Mouse (Mus musculus): ENCODE measurements at regions not wholly inside any gene's neighbourhood (a gene's known extent, or its start where the extent isn't known, plus 50 kb on each side); places are given as distances from the start of the nearest gene placed in this dataset.
"Not testable (repeated sequence)": the region's sequence is repeated elsewhere in the genome, so short reads cannot be mapped to it uniquely, and the experiment has no call there.

DNA sequence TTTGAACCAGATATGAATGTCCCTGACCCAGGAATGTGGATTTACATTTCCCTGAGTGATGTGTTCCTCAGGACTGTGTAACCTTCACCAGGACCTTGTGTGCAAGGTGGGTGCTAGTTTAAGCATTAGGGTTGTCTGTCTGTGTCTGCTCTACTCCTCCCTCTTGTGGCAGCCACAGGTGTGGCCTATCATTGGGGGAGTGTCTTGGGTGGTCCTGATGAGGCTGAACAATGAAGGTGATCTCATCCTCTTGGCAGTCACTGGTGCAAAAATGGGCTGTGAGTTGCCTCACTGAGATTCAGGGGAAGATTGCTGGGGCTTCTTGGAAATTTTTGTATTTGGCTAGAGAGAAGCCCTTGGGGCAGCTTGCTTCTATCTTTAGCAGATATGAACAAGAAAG, 179.4 kb upstream of the Ube2e1 start:
- no peaks in the 10 kb centered on the region for H3K36me3 ChIP-seq
- H3K4me2 ChIP-seq (replicated peaks): no peak overlapping the region
- no peak for ATAC-seq (ENCODE audit: low FRiP score)
- H3K4me1 ChIP-seq: no peaks in the 10 kb centered on the region
- no peak overlapping the region for H3K27ac ChIP-seq
- H3K9ac ChIP-seq: no peak overlapping the region
- no peaks in the 10 kb centered on the region for H3K9me3 ChIP-seq (replicated peaks)
- no peak overlapping the region for H3K4me3 ChIP-seq
- H3K27me3 ChIP-seq: no peaks in the 10 kb centered on the region

- WGBS: 65% methylated on average over 1 of the region's 1 CpGs
- Histone ChIP-seq H3K9me3 (replicated peaks) (no peaks in the 10 kb centered on the region), H3K4me2 (replicated peaks) (no peak overlapping the region), H3K4me3 (no peak overlapping the region), H3K4me1 (no peaks in the 10 kb centered on the region), H3K27me3 (no peaks in the 10 kb centered on the region), H3K36me3 (no peaks in the 10 kb centered on the region), H3K9ac (no peak overlapping the region), H3K27ac (no peak overlapping the region)
- no peak for ATAC-seq (ENCODE audit: low FRiP score)
These were observed 176.6 kb upstream of the Ube2e1 start for GRCm38 (mm10) chr14:18508359-18508647.

- H3K9me3 ChIP-seq (replicated peaks): no peaks in the 10 kb centered on the region
- H3K4me1 ChIP-seq: no peaks in the 10 kb centered on the region
- no peaks in the 10 kb centered on the region for H3K36me3 ChIP-seq
- no peak overlapping the region for H3K4me3 ChIP-seq
- H3K27ac ChIP-seq: no peak overlapping the region
- no peak overlapping the region for H3K9ac ChIP-seq
- 82% methylated on average over 3 of the region's 3 CpGs for WGBS
- no peak for ATAC-seq (ENCODE audit: low FRiP score)
- H3K4me2 ChIP-seq (replicated peaks): no peak overlapping the region
- H3K27me3 ChIP-seq: no peaks in the 10 kb centered on the region
These were observed 176.1 kb upstream of the Ube2e1 start for GRCm38 (mm10) chr14:18507582-18508358.

GRCm38 (mm10) chr14:18506168-18506567, 174.5 kb upstream of the Ube2e1 start:
- Histone ChIP-seq H3K4me3 (no peak overlapping the region), H3K9me3 (replicated peaks) (no peaks in the 10 kb centered on the region), H3K4me1 (no peaks in the 10 kb centered on the region), H3K9ac (no peak overlapping the region), H3K27me3 (no peaks in the 10 kb centered on the region), H3K36me3 (no peaks in the 10 kb centered on the region), H3K27ac (no peak overlapping the region), H3K4me2 (replicated peaks) (no peak overlapping the region)
- ATAC-seq (ENCODE audit: low FRiP score): no peak
- 76% methylated on average over 4 of the region's 4 CpGs for WGBS

- no peaks in the 10 kb centered on the region for H3K27me3 ChIP-seq
- H3K9ac ChIP-seq: no peak overlapping the region
- no peak overlapping the region for H3K27ac ChIP-seq
- H3K4me3 ChIP-seq: no peak overlapping the region
- no peak overlapping the region for H3K4me2 ChIP-seq (replicated peaks)
- no peaks in the 10 kb centered on the region for H3K36me3 ChIP-seq
- ATAC-seq (ENCODE audit: low FRiP score): no peak
- no peaks in the 10 kb centered on the region for H3K4me1 ChIP-seq
- H3K9me3 ChIP-seq (replicated peaks): no peaks in the 10 kb centered on the region
These were observed 168.7 kb upstream of the Ube2e1 start for GRCm38 (mm10) chr14:18500249-18500832.

DNA sequence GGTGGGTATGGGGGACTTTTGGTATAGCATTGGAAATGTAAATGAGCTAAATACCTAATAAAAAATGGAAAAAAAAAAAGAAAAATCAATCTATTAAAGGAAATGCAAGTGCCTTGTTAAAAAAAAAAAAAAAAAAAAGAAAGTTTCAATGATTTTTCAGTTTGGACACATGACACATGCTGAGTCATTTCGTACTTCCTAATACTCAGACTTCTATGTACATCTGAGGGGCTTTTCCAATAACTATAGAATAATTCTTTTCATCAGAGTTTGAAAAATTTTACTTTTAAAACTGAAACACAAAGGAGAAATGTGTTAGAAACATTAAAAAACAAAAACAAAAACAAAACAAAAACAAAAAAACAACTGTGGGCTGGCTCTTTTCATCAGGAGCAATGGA, 162.4 kb upstream of the Ube2e1 start:
- no peak for ATAC-seq (ENCODE audit: low FRiP score)
- H3K27ac ChIP-seq: no peak overlapping the region
- H3K36me3 ChIP-seq: no peaks in the 10 kb centered on the region
- H3K9ac ChIP-seq: no peak overlapping the region
- no peaks in the 10 kb centered on the region for H3K4me1 ChIP-seq
- H3K9me3 ChIP-seq (replicated peaks): no peaks in the 10 kb centered on the region
- WGBS: 90% methylated on average over 1 of the region's 1 CpGs
- H3K27me3 ChIP-seq: no peaks in the 10 kb centered on the region
- H3K4me3 ChIP-seq: no peak overlapping the region
- H3K4me2 ChIP-seq (replicated peaks): no peak overlapping the region

GRCm38 (mm10) chr14:18486132-18486800, 154.6 kb upstream of the Ube2e1 start:
- H3K9me3 ChIP-seq (replicated peaks): no peaks in the 10 kb centered on the region
- H3K4me3 ChIP-seq: no peak overlapping the region
- no peak overlapping the region for H3K27ac ChIP-seq
- no peak for ATAC-seq (ENCODE audit: low FRiP score)
- H3K4me2 ChIP-seq (replicated peaks): no peak overlapping the region
- no peaks in the 10 kb centered on the region for H3K4me1 ChIP-seq
- 64% methylated on average over 4 of the region's 4 CpGs for WGBS
- H3K9ac ChIP-seq: no peak overlapping the region
- no peaks in the 10 kb centered on the region for H3K27me3 ChIP-seq
- H3K36me3 ChIP-seq: no peaks in the 10 kb centered on the region

DNA sequence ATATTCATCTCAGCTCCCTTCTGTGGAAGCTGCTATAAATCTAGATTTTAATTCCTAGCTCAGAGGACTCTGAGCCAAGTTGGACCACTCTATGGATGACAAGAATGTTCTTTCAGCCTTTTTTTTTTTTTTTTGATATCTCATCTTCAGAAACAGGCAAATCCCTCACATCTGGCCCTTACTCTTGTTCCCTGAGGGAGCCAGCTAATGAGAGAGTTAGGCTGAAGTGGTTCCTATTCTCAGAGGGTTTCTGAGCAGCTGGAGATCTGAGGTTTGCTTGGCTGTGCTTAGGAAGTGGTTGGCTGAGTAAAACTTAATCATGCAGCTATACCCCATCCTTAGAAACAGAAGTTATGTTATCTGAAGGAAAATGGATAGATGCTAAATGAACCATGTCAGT, 153.9 kb upstream of the Ube2e1 start:
- Histone ChIP-seq H3K36me3 (no peaks in the 10 kb centered on the region), H3K9me3 (replicated peaks) (no peaks in the 10 kb centered on the region), H3K9ac (no peak overlapping the region), H3K4me1 (no peaks in the 10 kb centered on the region), H3K27me3 (no peaks in the 10 kb centered on the region), H3K4me3 (no peak overlapping the region), H3K27ac (no peak overlapping the region), H3K4me2 (replicated peaks) (no peak overlapping the region)
- no peak for ATAC-seq (ENCODE audit: low FRiP score)

GRCm38 (mm10) chr14:18476795-18477320, 145.2 kb upstream of the Ube2e1 start:
- H3K4me3 ChIP-seq: no peak overlapping the region
- H3K27ac ChIP-seq: no peak overlapping the region
- no peak overlapping the region for H3K4me2 ChIP-seq (replicated peaks)
- 81% methylated on average over 3 of the region's 3 CpGs for WGBS
- no peaks in the 10 kb centered on the region for H3K27me3 ChIP-seq
- H3K9me3 ChIP-seq (replicated peaks): no peaks in the 10 kb centered on the region
- no peak for ATAC-seq (ENCODE audit: low FRiP score)
- H3K4me1 ChIP-seq: no peaks in the 10 kb centered on the region
- H3K36me3 ChIP-seq: no peaks in the 10 kb centered on the region
- no peak overlapping the region for H3K9ac ChIP-seq

- H3K36me3 ChIP-seq: no peaks in the 10 kb centered on the region
- ATAC-seq (ENCODE audit: low FRiP score): no peak
- no peaks in the 10 kb centered on the region for H3K27me3 ChIP-seq
- WGBS: 77% methylated on average over 3 of the region's 3 CpGs
- no peak overlapping the region for H3K27ac ChIP-seq
- H3K4me2 ChIP-seq (replicated peaks): no peak overlapping the region
- no peak overlapping the region for H3K4me3 ChIP-seq
- no peaks in the 10 kb centered on the region for H3K4me1 ChIP-seq
- no peaks in the 10 kb centered on the region for H3K9me3 ChIP-seq (replicated peaks)
- no peak overlapping the region for H3K9ac ChIP-seq
These were observed 137.0 kb upstream of the Ube2e1 start for GRCm38 (mm10) chr14:18468611-18469010.

GRCm38 (mm10) chr14:18466864-18467263, 135.2 kb upstream of the Ube2e1 start:
- not testable (repeated sequence) for H3K27ac ChIP-seq; H3K4me1 ChIP-seq; H3K27me3 ChIP-seq; H3K9ac ChIP-seq; H3K36me3 ChIP-seq; H3K4me2 ChIP-seq (replicated peaks); H3K4me3 ChIP-seq; H3K9me3 ChIP-seq (replicated peaks); ATAC-seq (ENCODE audit: low FRiP score)
- WGBS: 69% methylated on average over 4 of the region's 4 CpGs

DNA sequence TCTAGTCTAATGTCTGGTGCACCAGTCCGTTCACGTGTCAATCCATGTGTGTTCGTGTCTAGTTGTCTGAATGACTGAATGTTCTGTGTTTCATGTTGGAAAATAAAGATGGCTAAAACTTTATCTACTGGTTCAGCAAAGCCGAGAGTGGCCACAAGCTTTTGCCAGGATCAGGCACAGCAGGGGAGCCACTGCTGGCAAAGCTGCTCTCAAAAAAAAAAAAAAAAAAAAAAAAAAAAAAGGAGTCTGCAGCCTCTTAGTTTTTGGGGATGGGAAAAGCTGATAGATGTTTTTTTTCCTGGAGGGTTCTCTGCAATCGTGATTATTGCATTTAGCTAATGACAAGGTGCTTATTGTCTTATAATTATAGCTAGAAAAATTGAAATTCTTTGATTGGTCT, 132.5 kb upstream of the Ube2e1 start:
- 20% methylated on average over 5 of the region's 5 CpGs for WGBS
- not testable (repeated sequence) for H3K4me1 ChIP-seq; H3K4me2 ChIP-seq (replicated peaks); H3K27me3 ChIP-seq; H3K9me3 ChIP-seq (replicated peaks); H3K36me3 ChIP-seq; ATAC-seq (ENCODE audit: low FRiP score); H3K9ac ChIP-seq; H3K27ac ChIP-seq; H3K4me3 ChIP-seq
